Mouse (Mus musculus) heart, embryonic 14.5 days (tissue): Measurements from ENCODE around the gene Aip. TPM values are rescaled to one million over a fixed set of nuclear protein-coding genes. Genes with fewer than 3 reads are reported as not detected.
"Not testable (repeated sequence)": the region's sequence is repeated elsewhere in the genome, so short reads cannot be mapped to it uniquely, and the experiment has no call there.

Experiments used
- ATAC-seq: fragments of 200-750 bp; cut with Nextera tagmentation; 2 replicates; pipeline ENCODE4 v1.8.0; 2017; ENCODE audit warnings: low read depth, moderate TSS enrichment; ENCODE audit not compliant: insufficient number of reproducible peaks, insufficient read depth, low FRiP score
- H3K27ac ChIP-seq, 2 experiments: fragments of 200-500 bp in 1 of 2; fragments of 300-500 bp in 1 of 2; sonication (generic) in 1 of 2; replicated peaks in 1 of 2; 2 replicates each; pipeline ENCODE4 v1.5.1; 2012 to 2014; ENCODE audit warnings: low read depth in 2 of 2, low read length in 2 of 2, control low read depth in 1 of 2, mild to moderate bottlenecking in 1 of 2, mixed read lengths in 1 of 2; ENCODE audit not compliant: control insufficient read depth in 1 of 2, insufficient read depth in 1 of 2
- H3K27me3 ChIP-seq: fragments of 300-500 bp; sonication (generic); 2 replicates; pipeline ENCODE4 v1.6.1; 2014; ENCODE audit warnings: mild to moderate bottlenecking, low read length, control low read depth; ENCODE audit not compliant: control insufficient read depth, insufficient read depth
- H3K36me3 ChIP-seq: fragments of 300-500 bp; sonication (generic); 2 replicates; pipeline ENCODE4 v1.6.1; 2014; ENCODE audit warnings: mild to moderate bottlenecking, control low read depth, low read length, mixed read lengths; ENCODE audit not compliant: control insufficient read depth, insufficient read depth
- H3K4me1 ChIP-seq, 2 experiments: fragments of 200-500 bp in 1 of 2; fragments of 300-500 bp in 1 of 2; sonication (generic) in 1 of 2; 2 replicates each; pipeline ENCODE4 v1.6.1; 2012 to 2014; ENCODE audit warnings: low read length in 2 of 2, control low read depth in 1 of 2, mixed read lengths in 1 of 2; ENCODE audit not compliant: control insufficient read depth in 2 of 2, insufficient read depth in 2 of 2
- H3K4me2 ChIP-seq: fragments of 300-500 bp; sonication (generic); 2 replicates; pipeline ENCODE4 v1.6.1; 2014; ENCODE audit warnings: mild to moderate bottlenecking, low read length
- H3K4me3 ChIP-seq, 2 experiments: fragments of 200-500 bp in 1 of 2; fragments of 300-500 bp in 1 of 2; sonication (generic) in 1 of 2; 2 replicates each; pipeline ENCODE4 v1.5.1; 2012 to 2014; ENCODE audit warnings: low read length in 2 of 2, mild to moderate bottlenecking in 2 of 2, control low read depth in 1 of 2, low read depth in 1 of 2, moderate library complexity in 1 of 2; ENCODE audit not compliant: control insufficient read depth in 1 of 2, insufficient read depth in 1 of 2
- H3K9ac ChIP-seq: fragments of 300-500 bp; sonication (generic); 2 replicates; pipeline ENCODE4 v1.6.1; 2014; ENCODE audit warnings: mild to moderate bottlenecking, low read length
- H3K9me3 ChIP-seq: fragments of 300-500 bp; sonication (generic); 2 replicates; pipeline ENCODE4 v1.6.1; 2016; ENCODE audit warnings: low read length, control low read depth; ENCODE audit not compliant: control insufficient read depth
- WGBS: fragments of 180-500 bp; shearing (Covaris S2); extraction: QIAGEN DNeasy Blood & Tissue Kit; methylation state at CpG from one replicate; pipeline ENCODE4 v1.1.7; 2014; 5-methylcytosine and 5-hydroxymethylcytosine counted together
- polyA plus RNA-seq: library from polyadenylated mRNA; unstranded; fragments of >200 nt; fragmentation: Nextera tagmentation; extraction: Ambion mirVana; gene quantifications from 2 replicates; pipeline ENCODE4 v1.2.1, GENCODE M21; 2014

Gene Aip
- polyA plus RNA-seq, 1 experiment from 2014 or later: 100 TPM

- ATAC-seq: no peak
- Histone ChIP-seq H3K9me3 (no peaks in the 10 kb centered on the region), H3K4me1 (no peaks in the 10 kb centered on the region), H3K27ac (no peak overlapping the region), H3K9ac (no peak overlapping the region), H3K4me2 (no peak overlapping the region), H3K27me3 (no peaks in the 10 kb centered on the region), H3K4me3 (no peak overlapping the region), H3K36me3 (no peaks in the 10 kb centered on the region)
- 82% methylated on average over 6 of the region's 6 CpGs for WGBS
These were observed 52.8 kb downstream of the Aip start for GRCm38 (mm10) chr19:4072706-4073424.

- Histone ChIP-seq H3K4me2 (no peak overlapping the region), H3K27ac (no peak overlapping the region), H3K27me3 (no peaks in the 10 kb centered on the region), H3K36me3 (no peaks in the 10 kb centered on the region), H3K4me1 (no peaks in the 10 kb centered on the region), H3K9me3 (no peaks in the 10 kb centered on the region), H3K4me3 (no peak overlapping the region), H3K9ac (no peak overlapping the region)
- WGBS: 91% methylated on average over 6 of the region's 6 CpGs
- ATAC-seq: no peak
These were observed 54.3 kb downstream of the Aip start for GRCm38 (mm10) chr19:4071406-4071805.

- Histone ChIP-seq H3K4me2 (no peak overlapping the region), H3K9me3 (no peaks in the 10 kb centered on the region), H3K36me3 (no peaks in the 10 kb centered on the region), H3K9ac (no peak overlapping the region), H3K27ac (no peak overlapping the region), H3K4me3 (no peak overlapping the region), H3K4me1 (no peaks in the 10 kb centered on the region), H3K27me3 (no peaks in the 10 kb centered on the region)
- 80% methylated on average over 8 of the region's 8 CpGs for WGBS
- no peak for ATAC-seq
These were observed 54.9 kb downstream of the Aip start for GRCm38 (mm10) chr19:4070756-4071155.

GRCm38 (mm10) chr19:4070311-4070710 is 55.3 kb downstream of the Aip start:
- no peaks in the 10 kb centered on the region for H3K27me3 ChIP-seq
- no peaks in the 10 kb centered on the region for H3K4me1 ChIP-seq
- H3K36me3 ChIP-seq: no peaks in the 10 kb centered on the region
- H3K4me2 ChIP-seq: no peak overlapping the region
- no peak overlapping the region for H3K4me3 ChIP-seq
- ATAC-seq: no peak
- WGBS: 78% methylated on average over 15 of the region's 15 CpGs
- H3K27ac ChIP-seq: no peak overlapping the region
- no peak overlapping the region for H3K9ac ChIP-seq
- no peaks in the 10 kb centered on the region for H3K9me3 ChIP-seq

GRCm38 (mm10) chr19:4068717-4069410 is 56.8 kb downstream of the Aip start:
- H3K27me3 ChIP-seq: no peaks in the 10 kb centered on the region
- H3K4me1 ChIP-seq: no peaks in the 10 kb centered on the region
- no peaks in the 10 kb centered on the region for H3K36me3 ChIP-seq
- H3K27ac ChIP-seq: no peak overlapping the region
- 77% methylated on average over 15 of the region's 15 CpGs for WGBS
- no peak overlapping the region for H3K9ac ChIP-seq
- ATAC-seq: no peak
- no peak overlapping the region for H3K4me3 ChIP-seq
- H3K4me2 ChIP-seq: no peak overlapping the region
- H3K9me3 ChIP-seq: no peaks in the 10 kb centered on the region

GRCm38 (mm10) chr19:4068242-4068641 is 57.4 kb downstream of the Aip start:
- not testable (repeated sequence) for H3K9me3 ChIP-seq, H3K36me3 ChIP-seq, ATAC-seq, H3K4me2 ChIP-seq, H3K4me3 ChIP-seq, H3K9ac ChIP-seq, H3K27me3 ChIP-seq, H3K4me1 ChIP-seq, H3K27ac ChIP-seq
- 91% methylated on average over 2 of the region's 2 CpGs for WGBS

GRCm38 (mm10) chr19:4066877-4067276 is 58.8 kb downstream of the Aip start:
- Histone ChIP-seq H3K27me3 (no peaks in the 10 kb centered on the region), H3K4me3 (no peak overlapping the region), H3K4me1 (no peaks in the 10 kb centered on the region), H3K36me3 (no peaks in the 10 kb centered on the region), H3K9me3 (no peaks in the 10 kb centered on the region), H3K4me2 (no peak overlapping the region), H3K9ac (no peak overlapping the region), H3K27ac (no peak overlapping the region)
- no peak for ATAC-seq

- no peaks in the 10 kb centered on the region for H3K36me3 ChIP-seq
- ATAC-seq: no peak
- H3K9me3 ChIP-seq: no peaks in the 10 kb centered on the region
- no peak overlapping the region for H3K9ac ChIP-seq
- 83% methylated on average over 6 of the region's 6 CpGs for whole genome bisulfite sequencing
- no peaks in the 10 kb centered on the region for H3K27me3 ChIP-seq
- no peaks in the 10 kb centered on the region for H3K4me1 ChIP-seq
- H3K4me2 ChIP-seq: no peak overlapping the region
- H3K27ac ChIP-seq: no peak overlapping the region
- no peak overlapping the region for H3K4me3 ChIP-seq
These were observed 59.4 kb downstream of the Aip start for GRCm38 (mm10) chr19:4066280-4066679.
